Mouse (Mus musculus) liver, embryonic 13.5 days (tissue): ENCODE results near the gene Eid3. TPM values are rescaled to one million over a fixed set of nuclear protein-coding genes. Genes with fewer than 3 reads are reported as not detected.
A peak's percentile ranks its signal among the peaks of the same experiment; 100 is the strongest.

Experiments used
- ATAC-seq: fragments of 200-750 bp; cut with Nextera tagmentation; 2 replicates; pipeline ENCODE4 v1.8.0; 2017; ENCODE audit warnings: low read depth, mild to moderate bottlenecking, moderate number of reproducible peaks, moderate library complexity
- DNase-seq: peaks from one replicate; pipeline ENCODE4 v3.0.0; 2022
- H3K27ac ChIP-seq: fragments of 300-500 bp; sonication (generic); 2 replicates; pipeline ENCODE4 v1.5.1; 2015; ENCODE audit warnings: moderate library complexity, mild to moderate bottlenecking, inconsistent platforms
- H3K27me3 ChIP-seq: fragments of 300-500 bp; sonication (generic); 2 replicates; pipeline ENCODE4 v1.6.1; 2015; ENCODE audit warnings: mild to moderate bottlenecking, inconsistent platforms
- H3K36me3 ChIP-seq: fragments of 300-500 bp; sonication (generic); 2 replicates; pipeline ENCODE4 v1.6.1; 2015; ENCODE audit warnings: mild to moderate bottlenecking, inconsistent platforms
- H3K4me1 ChIP-seq: fragments of 300-500 bp; sonication (generic); replicated peaks from 2 replicates; pipeline ENCODE4 v1.6.1; 2015; ENCODE audit warnings: inconsistent platforms
- H3K4me2 ChIP-seq: fragments of 300-500 bp; sonication (generic); 2 replicates; pipeline ENCODE4 v1.6.1; 2015; ENCODE audit warnings: inconsistent platforms, mild to moderate bottlenecking, moderate library complexity
- H3K4me3 ChIP-seq: fragments of 300-500 bp; sonication (generic); replicated peaks from 2 replicates; pipeline ENCODE4 v1.5.1; 2015; ENCODE audit warnings: mild to moderate bottlenecking, inconsistent platforms
- H3K9ac ChIP-seq: fragments of 300-500 bp; sonication (generic); 2 replicates; pipeline ENCODE4 v1.6.1; 2015; ENCODE audit warnings: mild to moderate bottlenecking, inconsistent platforms
- H3K9me3 ChIP-seq: fragments of 300-500 bp; sonication (generic); replicated peaks from 2 replicates; pipeline ENCODE4 v1.6.1; 2016; ENCODE audit warnings: inconsistent platforms
- WGBS: fragments of 180-500 bp; shearing (Covaris S2); methylation state at CpG from one replicate; pipeline ENCODE4 v1.1.7; 2015; ENCODE audit not compliant: insufficient replicate concordance; 5-methylcytosine and 5-hydroxymethylcytosine counted together
- polyA plus RNA-seq: library from polyadenylated mRNA; unstranded; fragments of >200 nt; fragmentation: Nextera tagmentation; extraction: Ambion mirVana; gene quantifications from 2 replicates; pipeline ENCODE4 v1.2.1, GENCODE M21; 2015

Eid3 gene
- polyA plus RNA-seq, 1 experiment from 2014 or later: 0.22 TPM

GRCm38 (mm10) chr10:82863106-82863680, 3.2 kb upstream of the Eid3 start:
- Histone ChIP-seq H3K4me1 (peaks cover 53% of the 10 kb centered on the region), H3K27ac (no peak overlapping the region), H3K36me3 (peaks cover 52% of the 10 kb centered on the region), H3K27me3 (no peaks in the 10 kb centered on the region), H3K9ac (0 out of 2 replicates have a peak overlapping the region, but pooled peaks have one; percentile 20), H3K9me3 (no peaks in the 10 kb centered on the region), H3K4me2 (no peak overlapping the region), H3K4me3 (no peak overlapping the region)
- ATAC-seq (no peak), DNase-seq (no peak)
- 60% methylated on average over 5 of the region's 5 CpGs for whole genome bisulfite sequencing

GRCm38 (mm10) chr10:82863827-82864226, 2.6 kb upstream of the Eid3 start:
- Histone ChIP-seq H3K36me3 (peaks cover 57% of the 10 kb centered on the region), H3K9me3 (no peaks in the 10 kb centered on the region), H3K9ac (no peak overlapping the region), H3K27ac (no peak overlapping the region), H3K4me1 (peaks cover 53% of the 10 kb centered on the region), H3K27me3 (no peaks in the 10 kb centered on the region), H3K4me3 (no peak overlapping the region), H3K4me2 (no peak overlapping the region)
- 78% methylated on average over 7 of the region's 7 CpGs for WGBS
- no peak for DNase-seq
- ATAC-seq: no peak

DNA sequence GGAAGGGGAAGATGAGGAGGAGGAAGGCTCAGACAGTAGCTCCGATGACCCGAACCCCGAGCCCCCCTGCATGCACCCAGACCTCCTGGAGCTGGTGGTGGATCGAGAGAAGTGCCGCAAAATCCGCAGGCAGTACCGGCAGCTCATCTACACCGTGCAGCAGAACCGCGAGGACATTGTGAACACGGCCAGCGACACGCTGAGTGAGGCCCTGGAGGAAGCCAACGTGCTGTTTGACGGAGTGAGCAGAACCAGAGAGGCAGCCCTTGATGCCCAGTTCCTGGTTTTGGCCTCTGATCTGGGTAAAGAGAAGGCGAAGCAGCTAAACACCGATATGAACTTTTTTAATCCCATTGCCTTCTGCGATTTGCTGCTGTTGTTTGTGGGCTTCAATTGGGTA, 406 bp downstream of the Eid3 start:
- H3K9me3 ChIP-seq: no peaks in the 10 kb centered on the region
- H3K4me3 ChIP-seq: no peak overlapping the region
- no peak for DNase-seq
- no peak overlapping the region for H3K27ac ChIP-seq
- no peak overlapping the region for H3K4me2 ChIP-seq
- H3K27me3 ChIP-seq: no peaks in the 10 kb centered on the region
- no peak for ATAC-seq
- 83% methylated on average over 18 of the region's 18 CpGs for WGBS
- no peak overlapping the region for H3K9ac ChIP-seq
- peaks cover 75% of the 10 kb centered on the region for H3K36me3 ChIP-seq
- H3K4me1 ChIP-seq: peaks cover 45% of the 10 kb centered on the region

DNA sequence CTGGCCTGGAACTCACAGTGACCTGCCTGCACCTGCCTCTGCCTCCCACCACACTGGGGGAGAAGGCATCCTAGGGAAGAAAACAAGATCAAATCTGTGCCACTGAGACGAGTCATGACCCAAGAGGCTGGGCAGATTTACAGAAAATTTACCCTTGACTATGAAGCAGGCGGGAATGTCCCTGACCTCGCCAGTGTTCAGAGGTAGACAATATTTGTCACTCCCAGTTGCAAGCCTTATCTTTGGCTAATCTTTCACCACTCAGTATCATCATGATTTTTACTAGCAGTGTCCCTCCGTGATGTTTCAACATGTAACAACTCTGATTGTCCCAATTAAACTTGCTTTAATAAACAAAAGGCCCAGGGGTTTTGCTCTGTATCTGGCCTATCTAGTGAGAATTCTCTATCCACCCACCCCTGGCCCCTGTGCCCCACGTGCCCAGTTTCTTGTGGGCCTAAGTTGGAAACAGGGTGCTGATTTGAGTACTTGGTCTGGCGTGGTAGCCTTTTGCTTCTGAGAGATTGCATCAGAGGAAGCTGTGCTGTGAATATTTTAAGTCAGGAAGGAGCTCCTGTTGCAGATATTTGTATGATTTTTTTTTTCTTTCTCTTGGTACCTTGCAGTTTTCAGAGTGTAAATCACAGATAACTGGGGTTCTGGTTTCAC, 2.1 kb downstream of the Eid3 start:
- WGBS: 64% methylated on average over 6 of the region's 6 CpGs
- no peak for ATAC-seq
- H3K36me3 ChIP-seq: peaks cover 69% of the 10 kb centered on the region
- no peaks in the 10 kb centered on the region for H3K9me3 ChIP-seq
- H3K4me2 ChIP-seq: no peak overlapping the region
- H3K4me1 ChIP-seq: peaks cover 41% of the 10 kb centered on the region
- H3K4me3 ChIP-seq: no peak overlapping the region
- no peaks in the 10 kb centered on the region for H3K27me3 ChIP-seq
- no peak overlapping the region for H3K27ac ChIP-seq
- no peak for DNase-seq
- no peak overlapping the region for H3K9ac ChIP-seq

- Histone ChIP-seq H3K4me1 (peaks cover 13% of the 10 kb centered on the region), H3K36me3 (peaks cover 81% of the 10 kb centered on the region), H3K9ac (no peak overlapping the region), H3K4me3 (no peak overlapping the region), H3K27ac (no peak overlapping the region), H3K4me2 (no peak overlapping the region), H3K9me3 (no peaks in the 10 kb centered on the region), H3K27me3 (no peaks in the 10 kb centered on the region)
- DNase-seq (no peak), ATAC-seq (no peak)
- 87% methylated on average over 10 of the region's 10 CpGs for WGBS
Observed at GRCm38 (mm10) chr10:82875446-82875845, 9.0 kb downstream of the Eid3 start.

DNA sequence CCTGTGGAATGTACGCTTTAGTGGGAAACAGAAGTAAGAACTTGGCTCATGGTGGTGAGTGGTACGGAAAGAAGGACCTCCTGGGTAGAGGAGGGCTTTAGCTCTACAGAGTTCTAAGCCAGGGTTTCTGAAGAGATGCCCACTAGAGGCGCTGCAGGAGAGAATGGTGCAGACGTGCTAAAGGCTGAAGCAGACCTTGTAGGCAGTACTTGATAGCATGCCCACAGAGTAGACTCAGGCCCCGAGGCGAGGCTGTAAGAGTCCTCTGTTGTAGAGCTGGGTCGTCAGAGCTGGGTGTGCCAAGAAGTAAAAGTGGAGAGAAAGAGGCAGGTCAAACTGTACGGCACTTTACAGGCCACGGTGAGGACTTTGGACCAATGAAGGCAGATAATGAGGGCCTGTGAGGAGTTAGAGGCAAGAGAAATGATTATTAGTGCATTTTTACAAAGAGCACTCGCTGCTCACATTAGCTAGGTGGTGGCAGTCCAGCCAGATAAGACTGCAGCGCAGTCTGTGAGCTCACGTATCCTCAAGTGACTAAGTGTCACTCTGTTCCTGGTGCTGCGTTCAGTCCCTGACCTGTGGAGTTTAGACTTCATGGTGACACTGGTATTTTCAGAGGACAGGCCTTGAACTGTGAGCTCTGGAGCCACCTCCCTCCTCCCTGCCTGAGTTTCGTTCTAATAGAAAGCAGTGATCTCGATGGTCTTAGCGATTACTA, 9.8 kb downstream of the Eid3 start:
- peak; percentile 54; the same call in 1 of the 2 replicates for ATAC-seq
- WGBS: 79% methylated on average over 16 of the region's 16 CpGs
- no peak overlapping the region for H3K27ac ChIP-seq

GRCm38 (mm10) chr10:82887354-82887753, 20.9 kb downstream of the Eid3 start:
- Histone ChIP-seq H3K4me2 (no peak overlapping the region), H3K36me3 (peaks cover 96% of the 10 kb centered on the region), H3K4me3 (no peak overlapping the region), H3K9me3 (no peaks in the 10 kb centered on the region), H3K4me1 (peaks cover 31% of the 10 kb centered on the region), H3K9ac (no peak overlapping the region), H3K27ac (no peak overlapping the region), H3K27me3 (no peaks in the 10 kb centered on the region)
- WGBS: 88% methylated on average over 6 of the region's 6 CpGs
- ATAC-seq (no peak), DNase-seq (no peak)

More for the DNA sequence above, 9.8 kb downstream of the Eid3 start:
- no peak overlapping the region for H3K9ac ChIP-seq
- peaks cover 84% of the 10 kb centered on the region for H3K36me3 ChIP-seq
- no peak for DNase-seq
- H3K4me2 ChIP-seq: no peak overlapping the region
- no peak overlapping the region for H3K4me3 ChIP-seq
- H3K9me3 ChIP-seq: no peaks in the 10 kb centered on the region
- H3K4me1 ChIP-seq: peaks cover 13% of the 10 kb centered on the region
- no peaks in the 10 kb centered on the region for H3K27me3 ChIP-seq

DNA sequence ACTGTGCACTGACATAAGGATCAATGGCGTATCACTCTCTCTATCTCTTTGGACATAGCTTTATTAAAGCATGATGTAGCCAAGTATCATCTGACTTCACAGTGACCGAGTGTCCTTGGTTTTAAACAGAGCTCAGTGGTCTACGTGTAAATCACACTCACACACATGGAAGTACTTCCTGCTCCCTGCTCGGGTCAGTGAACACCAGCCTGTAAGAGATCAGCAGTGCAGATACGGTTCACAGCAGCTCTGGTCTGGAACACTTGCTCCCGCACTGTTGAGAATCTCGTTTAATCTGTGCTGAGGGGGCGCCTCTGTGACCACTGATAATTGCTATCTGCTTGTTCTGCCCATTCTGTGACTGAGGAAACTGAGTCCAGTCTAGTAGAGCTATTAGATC, 22.1 kb downstream of the Eid3 start:
- peaks cover 96% of the 10 kb centered on the region for H3K36me3 ChIP-seq
- WGBS: 56% methylated on average over 8 of the region's 8 CpGs

DNA sequence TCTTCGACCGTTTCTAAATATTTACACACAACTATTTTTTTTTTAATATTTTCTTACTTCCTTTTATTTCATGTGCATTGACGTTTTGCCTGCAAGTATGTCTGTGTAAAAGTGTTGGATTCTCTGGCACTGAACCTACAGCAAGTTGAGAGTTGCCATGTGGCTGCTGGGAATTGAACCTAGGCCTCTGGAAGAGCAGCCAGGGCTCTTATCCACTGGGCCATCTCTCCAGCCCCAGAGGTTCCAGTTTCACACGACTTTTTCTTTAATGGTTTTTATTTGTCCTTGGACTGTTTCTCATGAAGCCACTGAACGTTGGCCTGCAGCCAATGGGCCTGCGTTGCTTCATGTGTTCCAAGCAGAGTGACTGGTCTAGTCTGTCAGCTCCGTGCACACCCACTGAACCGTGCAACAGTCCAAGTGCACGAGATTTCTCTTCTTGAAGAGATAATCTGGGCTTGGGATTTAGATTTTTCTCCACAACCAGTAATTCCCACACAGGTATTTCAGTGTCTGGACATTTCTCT, 23.1 kb downstream of the Eid3 start:
- WGBS: 70% methylated on average over 9 of the region's 9 CpGs
- Histone ChIP-seq H3K4me2 (no peak overlapping the region), H3K27ac (no peak overlapping the region), H3K4me3 (no peak overlapping the region), H3K36me3 (peaks cover 96% of the 10 kb centered on the region), H3K9ac (no peak overlapping the region), H3K9me3 (no peaks in the 10 kb centered on the region), H3K27me3 (no peaks in the 10 kb centered on the region), H3K4me1 (peaks cover 49% of the 10 kb centered on the region)
- no peak for DNase-seq
- ATAC-seq: peak; percentile 32; the same call in 1 of the 2 replicates

More for the DNA sequence above, 22.1 kb downstream of the Eid3 start:
- ATAC-seq (peak; percentile 30; the same call in 1 of the 2 replicates), DNase-seq (no peak)
- Histone ChIP-seq H3K9me3 (no peaks in the 10 kb centered on the region), H3K27ac (no peak overlapping the region), H3K4me1 (peaks cover 42% of the 10 kb centered on the region), H3K27me3 (no peaks in the 10 kb centered on the region), H3K9ac (no peak overlapping the region), H3K4me3 (no peak overlapping the region), H3K4me2 (no peak overlapping the region)

DNA sequence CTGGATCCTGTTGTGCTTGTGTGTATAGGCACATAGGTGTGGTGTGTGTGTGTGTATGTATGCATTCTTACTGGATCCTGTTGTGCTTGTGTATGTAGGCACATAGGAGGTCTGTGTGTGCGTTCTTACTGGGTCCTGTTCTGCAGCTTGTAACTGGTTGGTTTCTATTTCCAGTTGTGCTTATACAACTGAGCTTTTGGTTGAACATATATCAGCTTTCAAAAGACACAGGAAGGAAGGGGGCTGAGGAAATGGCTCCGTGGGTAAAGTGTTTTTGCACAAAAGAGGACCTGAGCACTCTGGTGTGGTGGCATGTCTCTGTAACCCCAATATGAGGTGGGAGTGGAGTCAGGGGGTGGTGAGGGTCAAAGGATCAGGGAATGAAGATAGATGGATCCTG, 24.5 kb downstream of the Eid3 start:
- peak; percentile 2; the same call in 1 of the 2 replicates for ATAC-seq
- H3K4me2 ChIP-seq: no peak overlapping the region
- H3K4me3 ChIP-seq: no peak overlapping the region
- H3K4me1 ChIP-seq: peaks cover 51% of the 10 kb centered on the region
- DNase-seq: no peak
- no peaks in the 10 kb centered on the region for H3K27me3 ChIP-seq
- H3K9ac ChIP-seq: no peak overlapping the region
- H3K9me3 ChIP-seq: no peaks in the 10 kb centered on the region
- H3K27ac ChIP-seq: no peak overlapping the region
- 51% methylated on average over 2 of the region's 2 CpGs for WGBS
- peaks cover 96% of the 10 kb centered on the region for H3K36me3 ChIP-seq

DNA sequence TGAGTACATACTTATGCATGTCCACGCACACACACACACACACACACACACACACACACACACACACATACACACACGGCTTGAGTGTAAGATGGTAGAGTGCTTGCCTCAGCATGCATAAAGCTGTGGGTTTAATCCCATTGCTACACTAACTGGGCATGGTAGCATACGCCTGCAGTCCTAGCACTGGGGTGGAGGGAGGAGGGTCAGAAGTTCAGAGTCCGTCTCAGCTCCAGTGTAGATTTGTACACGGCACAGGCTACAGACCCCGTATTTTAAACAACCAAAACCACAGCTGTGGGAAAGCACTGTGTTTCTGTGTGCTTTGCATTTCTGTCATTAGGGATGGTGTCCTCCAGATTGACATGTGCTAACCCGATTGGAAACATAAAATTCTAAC, 25.0 kb downstream of the Eid3 start:
- Histone ChIP-seq H3K4me2 (no peak overlapping the region), H3K27ac (no peak overlapping the region), H3K4me1 (peaks cover 51% of the 10 kb centered on the region), H3K9me3 (no peaks in the 10 kb centered on the region), H3K4me3 (no peak overlapping the region), H3K9ac (no peak overlapping the region), H3K27me3 (no peaks in the 10 kb centered on the region), H3K36me3 (peaks cover 96% of the 10 kb centered on the region)
- peak; percentile 64 for ATAC-seq
- DNase-seq: no peak
- 72% methylated on average over 7 of the region's 7 CpGs for WGBS
